Mouse (Mus musculus) neural tube, embryonic 11.5 days (tissue): ENCODE data around the gene Ovol2. TPM values are rescaled to one million over a fixed set of nuclear protein-coding genes. Genes with fewer than 3 reads are reported as not detected.

Source experiments
- ATAC-seq: fragments of 200-750 bp; cut with Nextera tagmentation; 2 replicates; pipeline ENCODE4 v1.8.0; 2017; ENCODE audit warnings: moderate number of reproducible peaks, mild to moderate bottlenecking, moderate TSS enrichment, moderate library complexity; ENCODE audit not compliant: insufficient read depth, low FRiP score, low TSS enrichment
- DNase-seq: peaks from one replicate; pipeline ENCODE4 v3.0.0-alpha.2; 2015; ENCODE audit warnings: low spot score
- H3K27ac ChIP-seq: fragments of 300-500 bp; sonication (generic); 2 replicates; pipeline ENCODE4 v1.5.1; 2014; ENCODE audit warnings: low read depth, mild to moderate bottlenecking, low read length
- H3K27me3 ChIP-seq: fragments of 300-500 bp; sonication (generic); 2 replicates; pipeline ENCODE4 v1.6.1; 2014; ENCODE audit warnings: mild to moderate bottlenecking, low read length, mixed read lengths; ENCODE audit not compliant: control insufficient read depth, insufficient read depth
- H3K36me3 ChIP-seq: fragments of 300-500 bp; sonication (generic); 2 replicates; pipeline ENCODE4 v1.6.1; 2014; ENCODE audit warnings: mild to moderate bottlenecking, low read length, moderate library complexity, mixed read lengths; ENCODE audit not compliant: control insufficient read depth, insufficient read depth
- H3K4me1 ChIP-seq: fragments of 300-500 bp; sonication (generic); 2 replicates; pipeline ENCODE4 v1.6.1; 2014; ENCODE audit warnings: low read length, mixed read lengths; ENCODE audit not compliant: control insufficient read depth, insufficient read depth
- H3K4me2 ChIP-seq: fragments of 300-500 bp; sonication (generic); 2 replicates; pipeline ENCODE4 v1.6.1; 2014; ENCODE audit warnings: low read depth, mild to moderate bottlenecking, moderate library complexity
- H3K4me3 ChIP-seq: fragments of 300-500 bp; sonication (generic); 2 replicates; pipeline ENCODE4 v1.5.1; 2014; ENCODE audit warnings: low read depth, low read length
- H3K9ac ChIP-seq: fragments of 300-500 bp; sonication (generic); 2 replicates; pipeline ENCODE4 v1.6.1; 2014; ENCODE audit warnings: mild to moderate bottlenecking, low read length
- H3K9me3 ChIP-seq: fragments of 300-500 bp; sonication (generic); 2 replicates; pipeline ENCODE4 v1.6.1; 2016; ENCODE audit warnings: low read length; ENCODE audit not compliant: control insufficient read depth
- WGBS: fragments of 180-500 bp; shearing (Covaris S2); extraction: QIAGEN DNeasy Blood & Tissue Kit; methylation state at CpG from one replicate; pipeline ENCODE4 v1.1.7; 2014; 5-methylcytosine and 5-hydroxymethylcytosine counted together
- polyA plus RNA-seq: library from polyadenylated mRNA; unstranded; fragments of >200 nt; fragmentation: Nextera tagmentation; extraction: Ambion mirVana; gene quantifications from 2 replicates; pipeline ENCODE4 v1.2.1, GENCODE M21; 2014

Gene Ovol2
- polyA plus RNA-seq, 1 experiment from 2014 or later: not detected

DNA sequence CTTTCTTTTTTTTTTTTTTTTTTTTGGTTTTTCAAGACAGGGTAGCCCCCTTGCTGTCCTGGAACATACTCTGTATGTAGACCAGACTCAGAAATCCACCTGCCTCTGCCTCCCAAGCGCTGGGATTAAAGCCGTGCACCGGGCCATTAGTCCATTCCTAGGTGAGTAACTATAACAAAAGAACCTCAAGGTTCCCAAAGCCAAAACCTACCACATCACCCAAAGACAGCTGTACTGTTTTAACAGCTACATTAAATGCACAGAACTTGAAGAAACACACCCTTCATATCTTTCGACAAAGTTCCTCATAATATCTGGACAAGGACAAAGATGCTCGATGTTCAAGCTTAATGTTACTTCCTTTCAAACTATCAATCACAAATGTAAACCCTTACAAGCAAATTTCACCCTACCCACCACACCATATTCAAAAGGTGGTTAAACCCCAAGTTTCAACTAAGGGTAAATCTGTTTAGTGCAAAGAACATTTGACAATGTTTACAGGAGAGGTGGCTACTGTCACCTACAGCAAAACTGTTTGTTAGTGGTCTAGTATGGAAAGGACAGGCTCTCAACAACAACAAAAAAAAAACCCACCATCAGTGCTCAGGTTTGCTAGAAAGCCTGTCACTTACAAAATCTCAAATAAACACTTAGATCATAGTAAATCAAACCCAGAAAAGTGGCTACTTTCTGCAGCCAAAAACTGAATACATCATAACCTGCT lies 64.8 kb downstream of the Ovol2 start:
- 54% methylated on average over 5 of the region's 5 CpGs for WGBS
- Histone ChIP-seq H3K27ac (no peak overlapping the region), H3K4me3 (no peak overlapping the region), H3K4me1 (peaks cover 11% of the 10 kb centered on the region; the same call in 1 of the 2 replicates), H3K9me3 (no peaks in the 10 kb centered on the region), H3K4me2 (peak overlapping the region; percentile 16; the same call in 1 of the 2 replicates), H3K27me3 (no peaks in the 10 kb centered on the region), H3K36me3 (no peaks in the 10 kb centered on the region), H3K9ac (no peak overlapping the region)
- no peak for ATAC-seq
- DNase-seq: no peak

DNA sequence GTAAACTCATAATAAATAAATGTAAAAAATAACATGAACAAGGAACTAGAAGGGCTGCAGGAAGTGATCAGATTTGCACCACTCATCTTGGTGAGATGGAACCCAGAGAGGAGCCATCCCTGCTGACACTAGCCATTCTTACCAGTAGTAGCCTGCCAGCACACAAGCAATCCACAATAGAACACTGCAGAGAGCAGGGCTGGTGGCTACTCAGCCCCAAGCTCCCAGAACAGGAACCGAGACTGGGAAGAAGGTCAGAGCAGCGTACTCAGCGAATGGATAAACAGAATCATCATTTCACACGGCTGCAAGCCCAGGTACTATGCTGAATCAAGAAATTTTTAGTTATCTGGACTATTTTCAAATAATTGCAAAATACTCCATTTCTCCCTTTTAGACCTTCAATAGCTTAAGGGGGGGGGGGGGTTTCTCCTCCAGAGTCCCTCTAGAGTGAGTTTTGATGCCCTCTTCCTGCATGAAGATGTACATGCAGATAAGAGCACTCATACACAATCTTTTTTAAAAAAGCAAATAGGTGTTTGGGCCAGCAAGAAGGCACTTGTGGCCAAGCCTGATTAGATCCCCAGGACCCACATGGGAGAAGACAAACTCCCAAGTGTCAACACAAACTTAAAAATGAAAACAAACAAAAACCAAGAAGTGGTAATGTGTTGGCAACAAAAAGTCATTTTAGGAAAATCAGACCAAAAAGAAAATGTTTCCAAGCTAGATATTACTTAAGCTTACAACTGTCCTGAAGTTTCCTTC lies 65.8 kb downstream of the Ovol2 start:
- H3K4me3 ChIP-seq: no peak overlapping the region
- no peak overlapping the region for H3K27ac ChIP-seq
- no peaks in the 10 kb centered on the region for H3K36me3 ChIP-seq
- no peak overlapping the region for H3K4me2 ChIP-seq
- ATAC-seq (no peak), DNase-seq (no peak)
- no peaks in the 10 kb centered on the region for H3K9me3 ChIP-seq
- no peak overlapping the region for H3K9ac ChIP-seq
- WGBS: 61% methylated on average over 4 of the region's 4 CpGs
- H3K27me3 ChIP-seq: no peaks in the 10 kb centered on the region
- H3K4me1 ChIP-seq: peaks cover 11% of the 10 kb centered on the region; the same call in 1 of the 2 replicates

DNA sequence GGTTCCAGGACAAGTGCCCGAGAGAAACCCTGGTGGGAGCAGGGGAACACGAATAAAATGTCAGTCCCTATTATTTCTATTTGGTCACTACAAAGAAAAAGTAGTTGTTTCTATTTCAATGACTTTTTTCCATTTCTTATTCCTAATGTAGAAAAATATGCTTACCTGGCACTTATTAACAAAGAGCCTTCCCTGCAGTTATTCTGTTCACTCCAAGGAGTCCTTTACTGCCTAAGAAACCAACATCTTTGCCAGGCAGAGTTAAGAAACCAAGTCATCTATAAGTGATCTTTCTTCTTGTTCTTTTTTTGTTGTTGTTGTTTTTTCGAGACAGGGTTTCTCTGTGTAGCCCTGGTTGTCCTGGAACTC lies 66.8 kb downstream of the Ovol2 start:
- Histone ChIP-seq H3K27me3 (no peaks in the 10 kb centered on the region), H3K4me3 (no peak overlapping the region), H3K4me1 (peaks cover 11% of the 10 kb centered on the region; the same call in 1 of the 2 replicates), H3K9me3 (no peaks in the 10 kb centered on the region), H3K36me3 (no peaks in the 10 kb centered on the region), H3K4me2 (no peak overlapping the region), H3K27ac (no peak overlapping the region), H3K9ac (no peak overlapping the region)
- DNase-seq (no peak), ATAC-seq (no peak)
- 84% methylated on average over 3 of the region's 3 CpGs for WGBS

DNA sequence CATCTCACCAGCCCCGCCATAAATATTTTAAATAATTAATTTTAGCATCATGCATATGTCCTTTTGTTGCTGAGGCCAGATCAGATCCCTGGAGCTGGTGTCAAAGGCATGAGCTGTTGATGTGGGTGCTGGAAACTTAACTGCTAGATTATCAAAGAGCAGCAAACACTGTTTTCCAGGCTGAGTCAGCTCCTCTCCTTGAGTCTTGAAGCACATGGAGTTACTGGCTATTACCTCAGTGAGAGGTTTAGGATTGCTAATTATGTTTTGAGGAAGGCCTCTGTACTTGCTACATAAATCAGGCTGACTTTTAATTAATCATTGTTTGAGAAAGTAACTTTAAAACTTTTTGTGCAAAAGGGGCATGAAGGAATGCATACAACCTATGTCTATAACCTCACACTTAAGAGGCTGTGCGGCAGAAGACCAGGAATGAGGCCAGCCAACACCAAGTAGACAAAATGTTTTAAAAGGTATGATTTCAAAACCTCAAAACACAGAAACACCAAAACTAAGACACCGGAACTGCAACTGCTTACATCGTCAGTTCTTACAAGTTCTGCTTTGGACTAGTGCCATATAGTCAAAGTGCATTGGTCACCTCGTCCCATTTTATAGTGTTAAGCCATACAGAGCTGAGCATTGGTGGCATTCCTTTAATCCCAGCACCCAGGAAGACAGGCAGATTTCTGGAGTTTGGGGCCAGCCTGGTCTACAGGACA lies 67.4 kb downstream of the Ovol2 start:
- DNase-seq: no peak
- ATAC-seq: no peak
- peaks cover 11% of the 10 kb centered on the region; the same call in 1 of the 2 replicates for H3K4me1 ChIP-seq
- H3K9me3 ChIP-seq: no peaks in the 10 kb centered on the region
- H3K27me3 ChIP-seq: no peaks in the 10 kb centered on the region
- WGBS: 86% methylated on average over 5 of the region's 5 CpGs
- no peak overlapping the region for H3K9ac ChIP-seq
- no peak overlapping the region for H3K4me3 ChIP-seq
- no peak overlapping the region for H3K4me2 ChIP-seq
- H3K27ac ChIP-seq: no peak overlapping the region
- H3K36me3 ChIP-seq: no peaks in the 10 kb centered on the region

DNA sequence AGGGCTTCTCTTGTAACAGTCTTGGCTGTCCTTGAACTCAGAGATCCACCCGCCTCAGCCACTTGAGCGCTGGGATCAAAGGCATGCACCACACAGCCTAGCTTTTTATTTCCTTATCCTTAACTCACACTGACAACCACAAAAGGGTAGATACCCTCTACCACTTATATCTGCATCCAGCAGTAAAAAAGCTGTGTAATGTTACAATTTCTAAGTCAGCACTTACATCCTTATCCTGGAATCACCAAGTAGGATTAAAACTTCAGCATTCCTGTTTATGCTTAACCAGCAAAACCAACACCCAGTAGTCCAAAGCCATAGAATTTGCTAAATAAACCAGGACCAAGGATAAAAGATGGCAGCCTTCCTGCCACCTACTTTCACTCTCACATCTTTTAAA lies 69.1 kb downstream of the Ovol2 start:
- no peak overlapping the region for H3K9ac ChIP-seq
- no peaks in the 10 kb centered on the region for H3K9me3 ChIP-seq
- no peak for DNase-seq
- no peak overlapping the region for H3K4me2 ChIP-seq
- WGBS: 85% methylated on average over 2 of the region's 2 CpGs
- no peak overlapping the region for H3K27ac ChIP-seq
- no peak overlapping the region for H3K4me3 ChIP-seq
- no peak for ATAC-seq
- H3K36me3 ChIP-seq: no peaks in the 10 kb centered on the region
- peaks cover 3% of the 10 kb centered on the region; the same call in 1 of the 2 replicates for H3K4me1 ChIP-seq
- no peaks in the 10 kb centered on the region for H3K27me3 ChIP-seq

Other genes starting within 250 kb of the Ovol2 start
- gene Mgme1, start 61.5 kb downstream of the Ovol2 start, polyA plus RNA-seq: 16.8 and 17.0 TPM in 2 replicates
- gene Snx5, start 61.2 kb downstream of the Ovol2 start, polyA plus RNA-seq: 94.0 and 106 TPM in 2 replicates
- gene Kat14, start 36.8 kb upstream of the Ovol2 start, polyA plus RNA-seq: 37.7 and 41.1 TPM in 2 replicates
- not detected in 2 replicates for gene Pet117, start 36.9 kb upstream of the Ovol2 start, polyA plus RNA-seq
- gene Dzank1, start 195.3 kb upstream of the Ovol2 start, polyA plus RNA-seq: 4.1 and 4.8 TPM in 2 replicates
- gene Polr3f, start 195.6 kb upstream of the Ovol2 start, polyA plus RNA-seq: 29.8 and 32.4 TPM in 2 replicates
- 63.8 and 65.4 TPM in 2 replicates for gene Rbbp9, start 218.7 kb upstream of the Ovol2 start, polyA plus RNA-seq
- 113 and 127 TPM in 2 replicates for gene Sec23b, start 224.1 kb upstream of the Ovol2 start, polyA plus RNA-seq